Mouse (Mus musculus) MEL-GATA-1-ER (cell line): ENCODE measurements around the gene Mef2b.
"Not testable (repeated sequence)": the region's sequence is repeated elsewhere in the genome, so short reads cannot be mapped to it uniquely, and the experiment has no call there.

Experiments used
- DNase-seq: peaks from one replicate; pipeline ENCODE4 v3.0.0-alpha.2; 2012; ENCODE audit warnings: low read depth; ENCODE audit errors: extremely low read depth

Gene Mef2b

DNA sequence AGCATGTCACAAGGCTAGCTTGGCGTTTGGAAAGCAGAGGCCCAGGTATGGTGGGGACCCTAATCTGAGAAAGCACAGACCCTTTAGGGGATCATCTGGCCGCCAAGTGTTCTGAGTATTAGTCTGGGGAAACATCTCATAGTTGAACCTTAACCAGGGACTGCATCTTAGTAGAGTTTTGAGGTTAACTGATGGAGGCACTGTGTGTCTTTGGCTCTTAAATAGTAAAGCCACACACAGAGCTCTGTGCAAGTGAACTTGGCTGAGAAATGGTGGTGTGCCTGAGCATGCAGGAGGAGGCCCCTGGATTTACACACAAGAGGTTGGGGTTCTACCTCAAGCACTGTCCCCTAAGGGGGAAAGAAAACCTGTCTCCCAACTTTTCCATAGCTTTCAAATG, 38.7 kb downstream of the Mef2b start:
- DNase-seq = no peak

DNA sequence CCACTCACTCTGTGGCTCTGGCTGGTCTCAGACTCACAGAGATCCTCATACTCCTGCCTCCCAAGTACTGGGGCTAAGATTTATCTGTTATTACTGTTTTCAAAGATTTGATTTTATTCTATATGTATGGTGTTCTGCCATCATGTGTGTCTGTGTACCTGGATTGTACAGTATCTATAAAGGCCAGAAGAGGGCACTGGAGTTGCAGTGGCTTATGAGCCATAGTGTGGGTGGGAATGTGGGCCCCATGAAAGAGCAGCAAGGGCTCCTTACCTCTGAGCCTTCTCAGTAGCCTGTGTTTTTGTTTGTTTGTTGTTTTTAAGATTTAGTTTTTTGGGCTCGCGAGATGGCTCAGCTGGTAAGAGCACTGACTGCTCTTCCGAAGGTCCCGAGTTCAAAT, 39.6 kb downstream of the Mef2b start:
- no peak for DNase-seq

DNA sequence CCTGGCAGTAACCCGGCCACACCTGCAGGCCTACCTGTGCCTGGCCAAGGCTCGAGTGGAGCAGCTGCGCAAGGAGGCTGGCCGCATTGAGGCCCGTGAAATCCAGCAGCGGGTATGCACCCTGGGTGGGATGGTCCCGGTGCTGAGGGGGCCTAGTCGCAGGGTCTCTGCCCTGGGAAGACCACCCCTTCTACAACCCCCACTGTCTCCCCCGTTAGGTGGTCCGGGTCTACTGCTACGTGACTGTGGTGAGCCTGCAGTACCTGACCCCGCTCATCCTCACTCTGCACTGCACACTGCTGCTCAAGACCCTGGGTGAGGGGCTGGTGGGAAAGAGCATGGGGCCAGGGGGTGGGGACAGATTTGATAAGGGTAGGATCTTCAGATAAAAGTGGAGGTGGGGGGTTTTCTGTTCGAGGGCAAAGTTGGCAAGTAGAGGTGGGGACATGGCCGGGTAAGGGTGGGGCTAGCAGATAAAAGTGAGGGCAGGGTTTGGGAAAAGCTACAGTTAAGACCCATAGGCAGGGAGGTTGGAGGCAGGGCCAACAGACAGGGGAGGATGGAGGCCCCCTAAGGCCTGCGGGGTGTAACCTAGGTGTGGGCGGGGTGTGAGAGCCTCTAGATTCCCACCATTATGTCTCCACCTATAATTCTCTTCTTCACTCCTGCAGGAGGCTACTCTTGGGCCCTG, 41.8 kb downstream of the Mef2b start:
- no peak for DNase-seq

DNA sequence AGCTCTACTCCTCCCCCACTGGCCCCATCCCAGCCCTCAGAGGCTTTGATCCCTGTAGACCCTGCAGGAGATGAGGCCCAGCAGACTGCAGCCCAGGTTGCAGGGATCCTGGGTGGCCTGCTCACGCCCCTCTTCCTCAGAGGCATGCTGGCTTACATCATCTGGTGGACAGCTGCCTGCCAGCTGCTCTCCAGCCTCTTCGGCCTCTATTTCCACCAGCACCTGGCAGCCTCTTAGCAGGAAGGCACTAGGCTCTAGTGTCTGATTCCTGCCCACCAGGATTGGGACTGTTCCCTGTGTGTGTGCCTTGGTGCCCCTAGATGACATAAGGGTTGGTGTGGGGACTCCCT, 42.4 kb downstream of the Mef2b start:
- DNase-seq = no peak

DNA sequence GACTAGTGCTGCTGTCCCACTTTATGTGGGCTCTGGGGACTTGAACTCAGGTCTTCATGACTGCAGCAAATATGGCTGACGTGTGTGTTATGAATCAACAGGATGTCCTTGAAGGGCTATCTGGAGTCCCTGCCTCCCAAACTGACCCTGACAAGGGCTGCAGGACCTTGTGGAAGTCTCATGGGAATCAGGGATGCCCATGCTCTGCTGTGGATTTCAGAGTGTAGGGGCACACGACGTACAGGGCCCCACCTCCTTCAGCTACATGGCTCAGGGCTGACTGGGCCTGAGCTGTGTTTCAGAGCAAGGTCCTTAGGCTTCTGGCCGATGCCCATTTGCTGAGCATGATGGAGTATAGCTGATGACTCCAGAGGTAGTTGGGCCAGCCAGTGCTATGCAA, 43.7 kb downstream of the Mef2b start:
- no peak for DNase-seq

DNA sequence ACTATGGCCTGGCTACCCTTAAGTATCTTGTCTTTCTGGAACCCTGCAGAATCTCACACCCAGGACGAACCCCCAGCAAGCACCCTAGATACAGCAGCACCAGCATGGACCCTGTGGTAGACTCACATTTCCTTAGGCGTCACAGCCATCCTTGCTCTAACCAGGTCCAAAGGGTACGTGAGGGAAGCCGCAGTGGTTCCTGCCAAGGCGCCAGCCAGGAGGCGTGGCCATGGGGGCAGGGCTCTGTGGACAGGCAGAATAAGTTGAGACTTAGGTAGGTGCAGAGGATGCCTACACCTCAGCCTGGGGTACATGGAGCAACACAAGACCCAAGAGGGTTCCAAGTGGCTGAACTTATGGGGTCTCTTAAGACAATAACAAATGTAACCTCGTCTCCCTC, 49.2 kb downstream of the Mef2b start:
- no peak for DNase-seq

DNA sequence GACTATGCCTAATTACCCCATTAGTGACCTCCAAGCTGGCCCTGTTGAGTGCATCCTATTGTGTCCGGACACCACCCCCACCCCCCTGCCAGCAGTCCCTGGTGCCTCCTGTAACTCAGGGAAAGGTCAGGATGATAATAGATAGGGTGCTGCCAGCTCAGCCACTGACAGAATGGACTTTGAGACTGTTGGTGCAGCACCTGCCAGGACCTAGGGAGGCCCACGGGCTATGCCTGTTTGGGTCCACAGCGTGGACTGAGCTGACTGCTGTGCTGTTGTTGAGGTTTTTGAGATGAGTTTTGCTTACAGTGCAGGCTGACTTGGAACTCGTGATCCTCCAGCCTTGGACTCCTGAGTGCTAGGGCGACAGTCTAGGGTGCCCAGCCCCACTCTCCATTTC, 53.7 kb downstream of the Mef2b start:
- no peak for DNase-seq

DNA sequence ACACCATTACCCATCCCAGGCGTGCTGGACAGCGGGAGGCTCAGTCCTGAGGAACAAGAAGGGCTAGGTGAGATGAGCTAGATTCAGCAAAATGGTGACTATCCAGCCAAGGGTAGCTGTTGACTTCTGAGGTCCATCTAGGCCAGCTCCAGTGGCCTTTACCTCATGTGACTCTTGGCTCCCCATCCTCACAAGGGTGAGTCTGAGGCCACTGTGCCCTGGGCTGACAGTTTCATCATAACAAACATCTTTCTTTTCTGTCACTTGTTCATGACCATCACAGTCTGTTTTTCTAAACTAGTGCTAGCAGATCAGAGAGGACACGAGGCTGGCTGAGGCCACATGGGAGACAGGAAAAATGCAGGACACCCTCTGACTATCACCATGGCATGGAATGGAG, 54.7 kb downstream of the Mef2b start:
- DNase-seq = no peak

DNA sequence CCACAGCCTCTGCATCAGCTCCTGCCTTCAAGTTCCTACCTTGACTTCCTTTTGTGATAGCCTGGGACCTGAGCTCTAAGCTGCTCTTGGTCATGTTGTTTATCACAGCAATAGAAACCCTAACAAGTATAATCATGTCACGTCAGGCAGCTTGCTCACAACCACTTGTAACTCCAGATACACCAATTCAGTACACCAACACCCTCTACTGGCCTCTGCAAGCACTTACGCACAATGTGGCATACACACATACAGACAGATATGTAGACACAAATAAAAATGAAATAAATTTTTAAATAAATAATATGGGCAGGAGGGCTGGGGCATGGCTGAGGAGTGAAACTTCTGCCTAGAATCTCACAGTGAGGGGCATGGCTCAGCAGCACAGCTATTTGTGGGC, 56.3 kb downstream of the Mef2b start:
- no peak for DNase-seq

DNA sequence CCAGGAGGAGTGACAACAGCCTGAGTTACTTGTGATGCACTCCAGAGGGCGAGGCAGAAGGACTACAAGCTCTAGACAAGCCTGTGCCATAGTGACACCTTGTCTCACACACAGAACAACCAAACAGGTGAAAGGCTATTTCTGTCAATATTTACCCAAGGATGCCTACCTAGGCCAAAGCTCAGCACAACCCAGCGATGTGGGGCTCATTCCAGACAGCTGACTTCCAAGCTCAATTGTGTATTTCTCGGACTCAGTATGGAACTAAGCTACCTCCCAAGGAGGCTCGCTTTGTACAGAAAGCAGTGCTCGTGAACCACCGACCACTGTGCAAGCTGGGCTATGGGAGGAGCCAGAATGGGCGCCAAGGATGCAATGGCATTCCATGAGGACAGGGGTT, 58.1 kb downstream of the Mef2b start:
- no peak for DNase-seq

DNA sequence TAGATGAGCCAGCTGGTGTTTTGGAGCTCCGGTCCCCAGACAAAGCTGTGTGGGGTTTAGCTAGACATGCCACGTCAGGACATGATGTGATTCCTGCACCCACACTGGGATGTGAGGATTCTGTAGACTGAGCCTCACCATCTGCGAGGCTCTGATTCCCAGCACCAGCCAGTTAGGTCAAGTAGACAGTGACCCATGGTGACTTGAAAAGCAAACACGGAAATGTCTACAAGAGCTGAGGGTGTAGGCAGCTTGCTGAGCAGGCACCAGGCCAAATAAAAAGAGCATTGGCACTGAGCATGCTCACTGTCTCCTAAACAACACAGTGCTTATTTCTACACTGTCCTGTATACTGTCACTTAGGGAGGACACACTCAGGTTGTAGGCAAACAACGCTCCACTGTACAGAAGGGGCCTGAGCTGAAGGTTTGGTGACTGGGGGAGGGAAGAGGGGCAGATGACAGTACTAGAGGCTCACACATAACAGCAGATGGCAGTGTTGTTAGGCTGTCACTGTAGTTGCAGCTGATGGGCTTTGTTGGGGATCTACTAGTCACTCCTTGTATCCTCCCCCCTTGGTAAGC, 60.7 kb downstream of the Mef2b start:
- DNase-seq = no peak

DNA sequence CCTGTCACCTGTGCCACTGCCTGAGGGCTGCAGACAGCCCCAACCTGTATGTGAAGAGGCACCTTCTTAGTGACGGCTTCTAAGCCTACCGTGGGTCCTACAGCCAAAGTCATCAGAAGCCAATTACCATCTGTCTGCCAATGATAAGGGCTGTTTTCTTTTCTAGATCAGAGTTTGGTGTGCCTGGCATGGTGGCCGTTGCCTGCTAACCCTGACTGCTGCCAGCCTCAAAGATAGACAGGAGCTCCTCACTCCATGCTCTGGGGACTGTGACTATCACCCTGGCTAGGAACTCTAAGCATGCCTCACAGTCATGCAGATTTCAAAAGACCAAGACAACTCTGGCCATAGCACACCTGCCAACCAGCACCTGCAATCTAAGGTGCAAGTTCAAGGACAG, 61.9 kb downstream of the Mef2b start:
- peak; percentile 55 for DNase-seq

DNA sequence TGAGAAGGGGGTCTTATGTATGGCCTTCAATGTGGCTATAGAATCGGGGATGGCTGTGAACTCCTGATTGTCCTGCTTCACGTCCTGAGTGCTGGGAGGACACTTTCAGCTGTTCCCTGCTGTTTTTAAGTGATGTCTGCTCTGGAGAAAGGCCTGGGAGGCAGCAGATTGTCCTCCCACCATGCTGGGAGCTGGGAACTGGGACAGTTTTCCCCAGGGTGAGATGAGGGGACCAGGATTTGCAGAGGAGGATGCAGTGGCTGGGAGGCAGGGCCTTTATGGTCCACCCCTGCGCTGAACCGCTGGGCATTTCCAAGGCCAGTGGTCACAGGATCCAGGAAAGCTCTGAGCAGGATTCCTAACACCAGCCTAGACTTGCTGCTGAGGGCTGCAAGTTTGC, 63.6 kb downstream of the Mef2b start:
- no peak for DNase-seq

DNA sequence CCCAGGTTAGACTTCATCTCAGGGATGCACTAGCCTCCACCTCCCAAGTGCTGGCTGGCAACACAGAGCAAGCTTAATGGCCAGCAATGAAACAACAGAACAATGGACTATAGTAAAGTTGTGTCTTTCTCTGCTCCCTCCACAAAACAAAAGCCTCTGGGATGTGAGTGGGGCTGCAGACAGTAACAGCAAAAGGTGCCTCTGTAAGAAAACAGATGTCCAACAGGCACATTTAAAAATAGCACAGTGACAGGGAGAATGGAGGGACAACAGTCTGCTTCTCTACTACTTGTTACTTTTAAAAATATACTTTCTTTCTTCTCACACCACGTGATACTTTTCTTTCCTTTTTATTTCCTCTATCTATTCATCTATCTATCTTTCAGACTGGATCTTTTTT, 65.2 kb downstream of the Mef2b start:
- DNase-seq = no peak

DNA sequence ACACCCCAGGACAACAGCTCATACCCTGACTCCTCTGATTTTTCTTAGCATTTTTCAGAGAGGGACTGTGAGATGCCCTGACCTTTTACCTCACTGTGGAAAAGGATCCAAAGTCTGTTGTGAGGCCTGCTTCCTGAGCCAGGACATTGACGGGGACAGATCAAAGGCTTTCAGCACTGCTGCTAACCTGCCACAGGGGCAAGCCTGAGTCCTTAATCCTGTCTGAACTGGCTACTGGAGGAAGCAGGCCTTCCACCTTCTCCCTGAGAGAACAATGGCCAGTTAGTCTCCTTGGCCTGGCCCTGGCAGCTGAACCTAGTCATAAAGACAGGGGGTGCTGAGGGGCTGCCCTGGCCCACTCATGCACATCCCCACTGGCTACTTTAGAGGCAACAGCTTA, 68.6 kb downstream of the Mef2b start:
- DNase-seq = no peak

DNA sequence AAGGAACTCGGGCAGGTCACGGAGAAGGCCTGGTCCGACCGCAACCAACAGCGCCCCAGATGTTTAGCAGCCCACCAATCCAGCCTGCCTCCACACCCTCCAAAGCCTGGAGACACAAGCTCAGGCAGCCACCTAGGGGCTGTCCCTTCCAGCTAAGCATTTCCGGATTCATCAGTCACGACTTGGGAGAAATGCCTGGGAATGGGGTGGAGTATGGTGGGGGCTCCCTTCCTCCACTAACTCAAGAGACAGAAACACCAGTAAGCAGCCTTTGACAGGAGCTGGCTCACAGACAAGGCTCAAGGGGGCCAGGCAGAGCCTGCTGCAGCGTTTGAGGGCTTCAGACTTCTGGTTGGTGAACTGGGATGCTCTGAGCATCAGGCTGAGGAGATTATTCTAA, 71.0 kb downstream of the Mef2b start:
- no peak for DNase-seq

DNA sequence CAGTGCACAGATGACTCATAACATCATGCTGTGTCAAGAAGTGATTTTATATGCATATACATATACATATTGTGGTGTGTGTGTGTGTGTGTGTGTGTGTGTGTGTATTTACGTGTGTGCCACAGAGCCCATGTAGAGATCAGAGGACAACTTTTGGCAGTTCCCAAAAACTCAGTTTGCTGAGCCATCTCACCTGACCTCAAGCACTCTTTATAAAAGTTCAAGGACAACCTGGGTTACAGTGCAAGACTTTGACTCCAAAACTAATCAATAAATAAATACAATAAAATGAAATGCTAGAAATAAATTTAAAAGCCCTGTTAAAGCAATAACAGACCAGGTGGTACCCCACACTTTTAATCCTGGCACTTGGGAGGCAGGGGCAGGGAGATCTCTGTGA, 71.8 kb downstream of the Mef2b start:
- no peak for DNase-seq

DNA sequence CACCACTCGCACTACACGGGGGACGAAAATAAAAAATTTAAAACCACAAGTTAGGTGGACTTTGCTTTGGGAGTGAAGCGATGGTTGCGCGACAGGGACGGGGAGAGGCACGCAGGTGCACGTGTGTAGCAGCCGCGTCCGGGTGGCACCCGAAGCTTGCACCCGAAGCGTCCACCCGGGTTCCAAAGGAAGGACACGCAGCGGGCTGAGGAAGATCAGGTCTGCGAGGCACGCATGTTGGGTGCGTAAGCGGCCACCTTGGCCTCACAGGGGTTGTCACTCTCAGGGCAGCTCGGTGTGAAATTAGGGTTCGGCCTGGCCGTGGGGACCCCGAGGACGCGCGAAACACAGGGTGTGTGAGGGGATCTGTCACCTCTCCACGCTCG, 72.2 kb downstream of the Mef2b start:
- DNase-seq = no peak

DNA sequence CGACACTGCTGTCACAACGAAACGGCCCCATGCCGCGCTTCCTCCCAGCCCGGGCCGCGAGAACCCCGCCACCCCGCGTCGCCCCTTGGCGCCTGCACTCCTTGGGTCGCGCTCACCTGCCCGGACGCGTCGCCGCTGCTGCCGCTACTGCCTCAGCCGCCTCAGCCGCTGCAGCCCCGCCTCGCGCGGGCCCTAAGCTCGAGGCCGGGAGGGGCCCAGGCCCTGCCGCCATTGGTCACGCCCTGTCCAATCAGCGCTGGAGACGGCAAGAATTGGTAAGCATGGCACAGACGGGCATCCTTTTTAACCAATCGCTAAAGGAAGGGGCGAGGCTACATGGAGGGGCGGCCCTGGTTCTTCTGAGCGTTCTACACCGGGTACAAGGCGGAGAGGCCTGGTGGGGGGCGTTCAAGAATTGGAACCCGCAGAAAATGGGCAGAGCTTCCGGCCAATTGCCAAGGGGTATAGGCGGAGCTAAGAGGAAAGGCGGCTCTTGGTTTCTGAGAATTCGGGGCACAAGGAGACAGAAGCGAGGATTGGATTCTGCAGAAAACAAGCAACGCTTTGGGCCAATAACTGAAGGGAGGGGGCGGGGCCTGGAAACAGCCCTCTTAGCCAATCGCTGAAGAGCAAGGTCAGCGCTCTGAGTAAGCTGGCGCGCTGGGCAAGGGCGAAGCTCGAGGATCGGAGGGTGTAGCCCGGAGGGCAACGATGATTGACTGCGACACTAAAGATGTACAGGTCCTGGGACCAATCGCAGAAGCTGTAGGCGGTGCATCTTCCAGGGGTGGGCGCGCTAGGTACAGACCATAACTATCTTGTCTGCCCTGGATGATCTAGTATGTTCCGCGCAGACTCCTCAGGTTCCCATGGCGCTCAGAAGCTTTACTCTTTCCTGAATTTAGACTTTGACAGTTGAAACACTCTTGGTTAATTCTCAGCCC, 72.9 kb downstream of the Mef2b start, which contains the start of gene Slc25a42:
Slc25a42 (minus strand) TSS at position 194 of the 944 bp plus-strand sequence.
- DNase-seq = peak; percentile 99

DNA sequence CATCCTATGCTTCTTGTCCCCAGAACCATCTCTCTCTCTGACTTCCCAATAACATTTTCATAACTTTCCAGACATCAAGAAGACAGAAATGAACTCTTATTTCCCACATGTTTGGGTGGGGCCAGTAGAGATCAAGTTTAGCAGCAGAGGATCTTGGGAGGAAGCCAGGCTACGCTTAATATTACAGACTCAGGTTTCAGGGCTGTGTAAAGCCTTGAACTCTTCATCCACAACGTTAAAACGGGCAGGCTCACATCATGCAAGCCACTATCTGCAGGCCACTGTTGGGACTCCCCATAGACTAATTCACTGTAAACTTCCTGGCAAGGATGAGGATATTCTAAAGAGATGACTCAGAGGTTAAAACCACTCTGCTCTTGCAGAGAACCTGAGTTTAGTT, 74.9 kb downstream of the Mef2b start:
- no peak for DNase-seq

DNA sequence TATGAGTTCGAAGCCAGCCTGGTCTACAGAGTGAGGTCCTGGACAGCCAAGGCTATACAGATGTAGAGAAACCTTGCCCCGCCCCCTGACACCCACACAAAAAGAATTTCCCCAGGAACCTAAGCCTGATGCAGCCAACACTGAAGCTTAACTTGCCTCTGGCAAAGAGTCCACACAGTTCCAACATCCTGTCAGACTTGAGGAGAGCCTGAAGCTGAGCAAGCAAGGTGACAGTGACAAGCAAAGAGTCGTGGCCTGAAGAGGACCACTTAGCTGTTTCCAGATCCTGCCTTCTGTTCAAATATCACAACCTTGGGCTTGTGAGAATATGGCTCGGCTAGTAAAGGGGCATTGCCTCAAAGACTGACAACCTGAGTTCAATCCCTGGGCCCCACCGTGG, 75.6 kb downstream of the Mef2b start:
- no peak for DNase-seq

DNA sequence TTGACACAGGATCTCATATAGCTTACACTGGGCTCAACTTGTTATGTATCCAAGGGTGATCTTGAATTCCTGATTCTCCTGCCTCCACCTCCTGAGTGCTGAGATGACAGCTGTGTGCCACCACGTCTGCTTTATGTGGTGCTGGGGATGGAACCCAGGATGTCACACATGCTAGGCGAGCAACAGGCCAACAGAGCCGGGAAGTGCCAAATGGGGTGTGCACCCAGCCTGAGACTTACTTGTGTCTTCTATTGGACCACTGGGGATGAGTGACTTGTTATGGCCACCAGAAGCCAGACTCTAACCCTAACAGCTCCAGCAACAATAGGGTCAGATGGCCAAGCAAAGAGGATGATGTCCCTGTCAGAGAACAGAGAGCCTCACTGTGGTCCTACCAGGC, 76.7 kb downstream of the Mef2b start:
- DNase-seq = not testable (repeated sequence)

DNA sequence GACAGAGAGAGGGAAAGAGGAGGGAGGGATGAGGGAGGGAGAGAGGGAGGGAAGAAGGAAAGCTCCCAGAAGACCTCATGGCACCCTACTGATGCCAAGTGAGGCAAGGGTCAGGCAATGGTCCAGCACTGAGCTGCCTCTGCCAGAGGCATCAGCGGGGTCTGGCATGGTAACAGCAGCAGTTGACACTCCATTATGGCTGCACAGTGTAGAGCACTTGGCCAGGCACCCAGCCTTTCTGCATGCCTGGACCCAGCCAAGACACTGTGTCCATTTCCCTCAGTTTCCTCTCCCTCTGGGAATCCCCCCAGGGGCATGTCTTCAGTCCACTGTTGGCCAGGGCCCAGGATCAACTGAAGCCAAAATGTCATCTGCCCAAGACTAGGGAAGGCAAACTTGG, 77.1 kb downstream of the Mef2b start:
- no peak for DNase-seq
